Mouse (Mus musculus) CD4-positive, CD25-positive, alpha-beta regulatory T cell, adult 4 months (primary cell): ENCODE results near the gene Ginm1. TPM values are rescaled to one million over a fixed set of nuclear protein-coding genes. Genes with fewer than 3 reads are reported as not detected.

Experiments
- polyA plus RNA-seq, 2 experiments: library from polyadenylated mRNA; unstranded; fragments of 100-300 nt; shearing (Covaris generic); gene quantifications; one replicate each; pipeline ENCODE4 v1.2.1; 2017

Gene Ginm1
- polyA plus RNA-seq, 2 experiments from 2014 or later, result 71.5 to 79.6 TPM

Other genes starting within 250 kb of the Ginm1 start
- gene Lrp11, start 203.0 kb downstream of the Ginm1 start, polyA plus RNA-seq, result under 1 TPM in 1 of 2 experiments, not detected in 1; 0.35 TPM
- 10 to 100 TPM; 28.1 to 31.3 TPM for gene Nup43, start 125.3 kb downstream of the Ginm1 start, polyA plus RNA-seq
- 100 to 1,000 TPM; 109 to 118 TPM for gene Pcmt1, start 111.7 kb downstream of the Ginm1 start, polyA plus RNA-seq
- 1 to 10 TPM; 5.8 to 7.2 TPM for gene Lats1, start 111.6 kb downstream of the Ginm1 start, polyA plus RNA-seq
- gene Katna1, start 66.8 kb downstream of the Ginm1 start, polyA plus RNA-seq, result 10 to 100 TPM; 79.6 to 87.1 TPM
- gene Ppil4, start 67 bp upstream of the Ginm1 start, polyA plus RNA-seq, result 10 to 100 TPM; 76.4 to 77.5 TPM
- 10 to 100 TPM; 51.7 to 87.3 TPM for gene Zc3h12d, start 39.6 kb upstream of the Ginm1 start, polyA plus RNA-seq
- gene Tab2, start 163.4 kb upstream of the Ginm1 start, polyA plus RNA-seq, result 10 to 100 TPM; 35.3 to 38.3 TPM